Mouse (Mus musculus): ENCODE results near the gene Islr.
"Not testable (repeated sequence)": the region's sequence is repeated elsewhere in the genome, so short reads cannot be mapped to it uniquely, and the experiment has no call there.

- TF ChIP-seq POLR2A (IDR thresholded peaks at IDR 0.05; ENCODE audit: extremely low read depth, insufficient read depth, low read length); CTCF (IDR thresholded peaks at IDR 0.05; ENCODE audit: low read depth, low read length): not testable (repeated sequence)
Observed at GRCm38 (mm10) chr9:58250730-58251129, 46.6 kb upstream of the Islr start.

Data from liver, adult 2 months (tissue).